Mouse (Mus musculus): Measurements from ENCODE around the gene Gm17359. TPM values are rescaled to one million over a fixed set of nuclear protein-coding genes. Genes with fewer than 3 reads are reported as not detected.
A peak's percentile ranks its signal among the peaks of the same experiment; 100 is the strongest.

The Gm17359 gene
- total and polyA plus RNA-seq, 2 experiments from 2014 or later: not detected

GRCm38 (mm10) chr3:79358721-79359120 is 22.3 kb downstream of the Gm17359 start:
- no peaks in the 10 kb centered on the region for H3K9me3 ChIP-seq (replicated peaks; ENCODE audit: control insufficient read depth, low read length)
- no peak overlapping the region for H3K4me3 ChIP-seq (ENCODE audit: low read depth, low read length)
- H3K4me1 ChIP-seq (ENCODE audit: control insufficient read depth, insufficient read depth): peaks cover 5% of the 10 kb centered on the region
- no peak for DNase-seq (ENCODE audit: low spot score)
- 49% methylated on average over 4 of the region's 4 CpGs for WGBS
- no peaks in the 10 kb centered on the region for H3K27me3 ChIP-seq (ENCODE audit: control insufficient read depth, insufficient read depth, low read length)
- ATAC-seq (ENCODE audit: insufficient read depth, low read depth): no peak
- H3K27ac ChIP-seq (ENCODE audit: low read depth): no peak overlapping the region
- TF ChIP-seq CTCF (IDR thresholded peaks at IDR 0.05; ENCODE audit: low read depth): no peak
- no peak for TF ChIP-seq EP300 (IDR thresholded peaks at IDR 0.05; ENCODE audit: low read depth)
- H3K9ac ChIP-seq (replicated peaks; ENCODE audit: low read depth, low read length): no peak overlapping the region
- H3K4me2 ChIP-seq (ENCODE audit: low read depth, low read length): no peak overlapping the region
- H3K36me3 ChIP-seq (replicated peaks; ENCODE audit: control insufficient read depth, insufficient read depth, low read length): no peaks in the 10 kb centered on the region

- H3K36me3 ChIP-seq (replicated peaks; ENCODE audit: control insufficient read depth, insufficient read depth, low read length): no peaks in the 10 kb centered on the region
- WGBS: 41% methylated on average over 15 of the region's 15 CpGs
- DNase-seq (ENCODE audit: low spot score) (peak; percentile 59), ATAC-seq (ENCODE audit: insufficient read depth, low read depth) (peak; percentile 39; the same call in 1 of the 2 replicates)
- peak overlapping the region; percentile 21; the same call in 1 of the 2 replicates for H3K4me2 ChIP-seq (ENCODE audit: low read depth, low read length)
- H3K27me3 ChIP-seq (ENCODE audit: control insufficient read depth, insufficient read depth, low read length): no peaks in the 10 kb centered on the region
- no peak overlapping the region for H3K9ac ChIP-seq (replicated peaks; ENCODE audit: low read depth, low read length)
- TF ChIP-seq EP300 (IDR thresholded peaks at IDR 0.05; ENCODE audit: low read depth) (no peak), CTCF (IDR thresholded peaks at IDR 0.05; ENCODE audit: low read depth) (no peak)
- no peaks in the 10 kb centered on the region for H3K9me3 ChIP-seq (replicated peaks; ENCODE audit: control insufficient read depth, low read length)
- H3K4me3 ChIP-seq (ENCODE audit: low read depth, low read length): no peak overlapping the region
- H3K27ac ChIP-seq (ENCODE audit: low read depth): peak overlapping the region; percentile 62
- peaks cover 5% of the 10 kb centered on the region for H3K4me1 ChIP-seq (ENCODE audit: control insufficient read depth, insufficient read depth)
Observed at GRCm38 (mm10) chr3:79360317-79361101, 24.0 kb downstream of the Gm17359 start.

GRCm38 (mm10) chr3:79366098-79366497 is 29.6 kb downstream of the Gm17359 start:
- TF ChIP-seq CTCF (IDR thresholded peaks at IDR 0.05; ENCODE audit: low read depth) (no peak), EP300 (IDR thresholded peaks at IDR 0.05; ENCODE audit: low read depth) (no peak)
- Histone ChIP-seq H3K27ac (ENCODE audit: low read depth) (no peak overlapping the region), H3K36me3 (replicated peaks; ENCODE audit: control insufficient read depth, insufficient read depth, low read length) (no peaks in the 10 kb centered on the region), H3K4me1 (ENCODE audit: control insufficient read depth, insufficient read depth) (no peaks in the 10 kb centered on the region), H3K9ac (replicated peaks; ENCODE audit: low read depth, low read length) (no peak overlapping the region), H3K9me3 (replicated peaks; ENCODE audit: control insufficient read depth, low read length) (no peaks in the 10 kb centered on the region), H3K4me3 (ENCODE audit: low read depth, low read length) (no peak overlapping the region), H3K27me3 (ENCODE audit: control insufficient read depth, insufficient read depth, low read length) (no peaks in the 10 kb centered on the region), H3K4me2 (ENCODE audit: low read depth, low read length) (no peak overlapping the region)
- 42% methylated on average over 8 of the region's 8 CpGs for WGBS
- ATAC-seq (ENCODE audit: insufficient read depth, low read depth) (no peak), DNase-seq (ENCODE audit: low spot score) (peak; percentile 36)

GRCm38 (mm10) chr3:79368306-79368705 is 31.8 kb downstream of the Gm17359 start:
- TF ChIP-seq CTCF (IDR thresholded peaks at IDR 0.05; ENCODE audit: low read depth): no peak
- TF ChIP-seq EP300 (IDR thresholded peaks at IDR 0.05; ENCODE audit: low read depth): no peak
- ATAC-seq (ENCODE audit: insufficient read depth, low read depth) (no peak), DNase-seq (ENCODE audit: low spot score) (no peak)
- no peaks in the 10 kb centered on the region for H3K9me3 ChIP-seq (replicated peaks; ENCODE audit: control insufficient read depth, low read length)
- no peaks in the 10 kb centered on the region for H3K27me3 ChIP-seq (ENCODE audit: control insufficient read depth, insufficient read depth, low read length)
- no peaks in the 10 kb centered on the region for H3K36me3 ChIP-seq (replicated peaks; ENCODE audit: control insufficient read depth, insufficient read depth, low read length)
- 72% methylated on average over 6 of the region's 6 CpGs for WGBS
- H3K4me1 ChIP-seq (ENCODE audit: control insufficient read depth, insufficient read depth): no peaks in the 10 kb centered on the region
- H3K4me3 ChIP-seq (ENCODE audit: low read depth, low read length): no peak overlapping the region
- H3K9ac ChIP-seq (replicated peaks; ENCODE audit: low read depth, low read length): no peak overlapping the region
- no peak overlapping the region for H3K27ac ChIP-seq (ENCODE audit: low read depth)
- no peak overlapping the region for H3K4me2 ChIP-seq (ENCODE audit: low read depth, low read length)

- WGBS: 57% methylated on average over 4 of the region's 4 CpGs
- TF ChIP-seq CTCF (IDR thresholded peaks at IDR 0.05; ENCODE audit: low read depth) (no peak), EP300 (IDR thresholded peaks at IDR 0.05; ENCODE audit: low read depth) (no peak)
- Histone ChIP-seq H3K4me3 (ENCODE audit: low read depth, low read length) (no peak overlapping the region), H3K36me3 (replicated peaks; ENCODE audit: control insufficient read depth, insufficient read depth, low read length) (no peaks in the 10 kb centered on the region), H3K4me1 (ENCODE audit: control insufficient read depth, insufficient read depth) (no peaks in the 10 kb centered on the region), H3K27me3 (ENCODE audit: control insufficient read depth, insufficient read depth, low read length) (no peaks in the 10 kb centered on the region), H3K27ac (ENCODE audit: low read depth) (no peak overlapping the region), H3K9me3 (replicated peaks; ENCODE audit: control insufficient read depth, low read length) (no peaks in the 10 kb centered on the region), H3K9ac (replicated peaks; ENCODE audit: low read depth, low read length) (no peak overlapping the region), H3K4me2 (ENCODE audit: low read depth, low read length) (no peak overlapping the region)
- DNase-seq (ENCODE audit: low spot score) (no peak), ATAC-seq (ENCODE audit: insufficient read depth, low read depth) (no peak)
Observed at GRCm38 (mm10) chr3:79370385-79370929, 34.0 kb downstream of the Gm17359 start.

All from heart, postnatal 0 days (tissue).